Mouse (Mus musculus) adrenal gland, postnatal 36 days (tissue): Measurements from ENCODE around the gene Slc25a34. TPM values are rescaled to one million over a fixed set of nuclear protein-coding genes. Genes with fewer than 3 reads are reported as not detected.

Source experiments
- DNase-seq, 2 experiments: peaks; one replicate each; pipeline ENCODE4 v3.0.0; 2021; ENCODE audit warnings: mixed read lengths in 1 of 2
- long read RNA-seq, 2 experiments: library from polyadenylated mRNA; stranded (forward); transcript quantifications; one replicate each; pipeline ENCODE4 v2.0.0; 2021; ENCODE audit warnings: borderline sequencing depth in 2 of 2
- total RNA-seq, 2 experiments: library from RNA; stranded (reverse); gene quantifications; 2 replicates each; pipeline ENCODE4 v1.2.3; 2021

Gene Slc25a34
- 1 to 10 TPM; 3.0 to 7.0 TPM for total RNA-seq
- long read RNA-seq, experiment 1, partial matches to known transcripts, result 1 of 1 reads
- long read RNA-seq, experiment 1, other reads (novel, unspliced or antisense), result 0 of 1 reads
- long read RNA-seq, experiment 2, result 0 reads

- peak; percentile 89 to 92 for DNase-seq
These were observed at the start of gene Slc25a34 for GRCm38 (mm10) chr4:141623666-141624065. Slc25a34 (minus strand) TSS chr4:141623821.

GRCm38 (mm10) chr4:141672325-141672724, 48.7 kb upstream of the Slc25a34 start:
- DNase-seq, result no peak

DNA sequence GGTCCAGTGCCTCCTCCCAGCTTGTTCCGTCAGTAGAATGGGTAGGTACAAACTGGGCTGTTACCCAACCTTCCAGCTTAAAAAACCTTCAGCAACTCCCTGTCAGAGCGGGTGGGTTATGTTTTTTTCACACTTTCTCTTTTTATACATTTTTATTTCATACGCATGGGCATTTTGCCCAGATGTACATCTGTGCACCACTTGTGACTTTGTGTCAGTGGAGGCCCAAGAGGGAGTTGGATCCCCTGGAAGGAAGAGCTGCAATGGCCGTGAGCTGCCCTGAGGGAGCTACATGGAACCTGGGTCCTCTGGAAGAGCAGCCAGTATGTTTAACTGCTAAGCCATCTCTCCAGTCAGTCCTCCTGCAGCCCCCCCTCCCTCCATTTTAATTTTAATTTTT, 47.8 kb upstream of the Slc25a34 start:
- no peak for DNase-seq

GRCm38 (mm10) chr4:141669898-141670712, 46.5 kb upstream of the Slc25a34 start:
- DNase-seq, result peak; percentile 74 to 80

- no peak for DNase-seq
These were observed 41.2 kb upstream of the Slc25a34 start, which contains the start of gene Plekhm2 for GRCm38 (mm10) chr4:141664799-141665198. Plekhm2 (minus strand) TSS chr4:141664899.

DNA sequence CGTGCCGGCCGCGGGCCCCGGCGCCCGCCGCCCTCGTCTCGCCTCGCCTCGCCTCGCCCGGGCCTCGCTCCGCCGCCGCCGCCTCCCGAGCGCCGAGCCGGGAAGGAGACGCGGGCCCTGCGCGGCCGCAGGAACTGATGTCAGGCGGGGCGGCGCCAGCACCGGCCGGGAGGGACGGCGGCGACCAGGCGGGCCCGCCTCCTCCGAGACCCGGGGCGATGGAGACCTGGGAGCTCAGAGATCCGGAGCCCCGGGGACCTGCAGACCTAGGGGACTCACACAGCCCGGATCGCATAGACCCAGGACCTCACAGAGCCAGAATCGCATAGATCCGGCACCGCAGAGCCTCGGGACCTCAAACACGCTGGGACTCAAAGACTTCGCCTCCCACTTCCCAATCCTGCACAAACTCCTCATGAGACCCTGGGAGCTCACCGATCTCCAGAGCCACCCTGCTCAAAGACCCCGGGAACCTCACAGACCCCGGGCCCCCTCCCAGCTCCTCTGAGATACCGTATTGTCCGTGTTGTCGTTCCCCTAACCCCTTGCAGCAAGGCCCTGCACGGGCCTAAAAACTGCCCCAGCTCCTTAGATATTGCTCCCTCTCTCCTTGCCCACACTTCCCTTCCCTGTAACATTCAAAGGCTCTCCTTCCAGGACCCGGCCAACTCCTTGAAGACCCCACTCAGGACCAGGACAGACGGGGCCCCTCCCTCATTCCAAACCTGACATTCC, 40.6 kb upstream of the Slc25a34 start:
- peak; percentile 89 to 92 for DNase-seq

DNA sequence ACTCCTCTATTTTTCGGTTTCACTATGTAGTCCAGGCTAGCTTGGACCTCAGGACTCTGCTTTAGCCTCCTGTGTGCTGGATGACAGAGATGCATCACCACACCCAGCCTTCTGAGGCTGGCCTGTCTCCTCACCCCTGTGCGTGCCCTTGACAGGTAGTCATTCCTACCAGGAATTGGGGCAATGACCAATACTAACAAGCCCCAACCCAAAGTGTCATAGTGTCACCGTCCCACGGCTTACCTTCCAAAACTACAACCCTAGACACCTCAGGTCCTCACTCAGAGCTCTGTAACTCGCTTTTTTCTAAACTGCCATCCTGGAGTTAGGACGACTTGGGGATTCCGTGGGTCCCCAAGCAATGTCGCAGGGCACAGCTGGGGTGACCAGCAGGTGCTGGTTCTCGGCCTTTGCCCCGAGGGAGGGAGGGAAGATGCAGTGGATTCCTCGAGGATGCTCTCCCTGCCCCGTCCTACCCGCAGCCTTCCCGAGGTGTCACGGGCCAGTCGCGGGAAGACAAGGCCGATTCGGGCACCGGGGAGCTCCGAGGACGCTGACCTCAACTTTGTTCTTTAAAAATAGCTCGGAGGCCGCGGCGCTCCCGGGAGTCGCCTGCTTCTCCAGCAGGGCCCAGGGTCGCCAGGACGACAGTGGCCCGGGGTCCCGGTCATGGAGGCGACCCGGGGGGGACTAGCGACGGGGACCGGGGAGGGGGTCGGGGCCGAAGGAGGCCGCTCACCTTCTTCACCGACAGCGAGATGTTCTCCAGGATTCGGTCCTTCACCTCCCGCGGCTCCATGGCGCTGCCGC, 39.7 kb upstream of the Slc25a34 start:
- DNase-seq, result peak; percentile 64 to 65

DNA sequence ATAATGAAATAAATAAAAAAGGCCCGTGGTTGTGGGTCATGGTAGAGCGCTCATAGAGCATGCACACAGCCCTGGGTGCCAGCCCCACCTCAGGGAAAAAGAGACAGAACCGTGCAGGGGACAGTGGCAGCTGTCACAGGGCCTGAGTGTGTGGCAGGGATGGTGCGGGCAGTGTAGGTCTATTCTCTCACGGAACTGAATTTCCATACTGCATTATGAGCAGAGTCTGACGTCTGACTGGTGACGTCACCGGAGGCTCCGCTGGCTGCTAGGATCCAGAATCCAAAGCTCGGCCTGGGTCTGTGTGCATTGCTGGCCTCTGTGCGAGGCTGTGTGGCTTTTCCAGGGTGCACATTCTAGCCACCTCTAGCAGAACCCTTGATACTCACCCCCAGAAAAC, 37.3 kb upstream of the Slc25a34 start:
- DNase-seq, result no peak

DNA sequence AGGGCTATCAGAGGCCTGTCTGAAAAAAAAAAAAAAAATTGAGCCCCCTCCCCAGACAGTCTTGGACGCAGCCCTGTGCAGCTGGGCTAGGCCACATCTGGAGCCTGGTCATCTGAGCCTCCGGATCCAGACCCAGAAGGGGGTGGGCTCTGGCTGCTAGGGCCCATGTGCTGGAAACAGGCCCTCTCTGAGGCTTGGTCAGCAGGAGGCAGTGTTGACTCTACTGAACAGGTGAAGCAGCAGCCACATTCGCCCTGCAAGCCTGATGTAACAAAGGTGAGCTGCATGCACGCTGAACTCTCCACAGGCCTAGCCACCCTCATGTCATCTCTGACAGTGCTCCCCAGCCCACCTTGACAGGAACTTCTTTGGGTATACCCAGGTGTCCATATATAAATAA, 36.1 kb upstream of the Slc25a34 start:
- DNase-seq, result peak in 1 of 2 experiments; percentile 17

GRCm38 (mm10) chr4:141658846-141659484, 35.3 kb upstream of the Slc25a34 start:
- peak; percentile 84 to 87 for DNase-seq

DNA sequence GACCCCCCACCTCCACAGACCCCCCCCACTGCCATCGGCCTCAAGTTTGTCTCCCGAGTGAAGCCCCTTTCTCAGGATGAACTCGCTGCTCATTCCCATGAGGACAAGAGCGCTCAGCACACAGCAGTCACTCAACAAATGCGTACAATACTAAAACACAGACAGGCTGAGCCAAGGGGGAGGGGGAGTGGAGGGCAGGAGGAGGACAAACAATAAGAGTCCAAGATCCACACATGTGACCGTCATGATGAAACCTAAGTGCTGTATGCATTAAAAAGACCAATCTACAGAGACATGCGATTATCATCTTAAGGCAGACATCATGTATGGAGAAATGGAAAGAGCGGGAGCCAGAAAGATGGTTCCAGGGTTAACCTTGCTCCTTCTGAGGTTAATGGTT, 33.3 kb upstream of the Slc25a34 start:
- no peak for DNase-seq

DNA sequence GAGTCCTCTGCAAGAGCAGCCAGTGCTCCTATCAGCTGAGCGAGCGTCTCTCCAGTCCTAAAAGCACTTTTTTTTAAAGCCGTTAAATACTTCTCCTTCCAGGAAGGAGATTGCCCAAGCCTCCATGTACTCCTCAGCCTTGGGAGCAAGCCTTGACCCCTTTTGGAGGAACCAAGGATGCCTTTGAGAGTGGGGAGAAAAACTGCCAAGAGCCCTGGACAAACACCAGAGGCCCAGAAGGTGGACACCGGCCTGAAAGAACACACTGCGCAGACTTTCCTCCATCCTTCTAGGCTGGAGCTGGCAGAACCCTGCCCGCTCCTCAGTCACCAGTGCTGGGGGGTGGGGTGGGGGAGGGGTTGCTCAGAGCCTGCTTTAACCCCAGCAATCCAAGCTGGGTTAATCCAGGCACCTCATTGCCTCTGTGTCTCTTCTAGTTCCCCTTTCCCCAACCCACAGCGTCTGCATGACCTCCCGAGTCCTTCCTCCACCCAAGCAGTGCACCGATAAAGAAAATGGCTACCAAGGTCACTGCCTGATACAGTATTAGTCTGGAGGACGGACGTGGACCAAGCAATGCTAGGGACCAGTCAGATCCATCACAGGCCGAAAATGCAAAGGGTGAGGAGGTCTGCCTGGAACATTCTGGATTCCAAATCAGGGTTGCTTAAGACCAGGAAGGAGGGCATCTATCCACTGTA, 32.4 kb upstream of the Slc25a34 start:
- peak; percentile 60 for DNase-seq

DNA sequence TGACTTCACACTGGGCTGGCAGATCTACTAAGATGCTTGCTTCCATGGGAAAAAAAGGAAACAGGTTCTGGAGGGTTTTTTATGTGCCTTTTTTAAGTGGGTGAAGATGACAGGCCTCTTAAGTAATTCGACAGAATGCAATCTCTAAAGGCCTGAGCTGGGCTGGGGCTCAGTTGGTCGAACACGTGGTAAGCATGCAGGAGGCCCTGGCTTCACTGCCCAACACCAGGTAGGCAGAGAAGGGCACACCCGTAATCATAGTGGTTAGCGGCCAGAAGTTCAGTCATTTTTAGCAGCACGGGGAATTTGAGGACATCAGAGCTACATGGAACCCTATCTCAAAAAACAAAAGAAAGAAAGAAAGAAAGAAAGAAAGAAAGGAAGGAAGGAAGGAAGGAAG, 30.9 kb upstream of the Slc25a34 start:
- no peak for DNase-seq

GRCm38 (mm10) chr4:141653813-141654212, 30.2 kb upstream of the Slc25a34 start:
- DNase-seq, result no peak

- no peak for DNase-seq
These were observed 29.4 kb upstream of the Slc25a34 start for GRCm38 (mm10) chr4:141653044-141653443.

- DNase-seq, result no peak
These were observed 28.3 kb upstream of the Slc25a34 start for GRCm38 (mm10) chr4:141651944-141652343.

DNA sequence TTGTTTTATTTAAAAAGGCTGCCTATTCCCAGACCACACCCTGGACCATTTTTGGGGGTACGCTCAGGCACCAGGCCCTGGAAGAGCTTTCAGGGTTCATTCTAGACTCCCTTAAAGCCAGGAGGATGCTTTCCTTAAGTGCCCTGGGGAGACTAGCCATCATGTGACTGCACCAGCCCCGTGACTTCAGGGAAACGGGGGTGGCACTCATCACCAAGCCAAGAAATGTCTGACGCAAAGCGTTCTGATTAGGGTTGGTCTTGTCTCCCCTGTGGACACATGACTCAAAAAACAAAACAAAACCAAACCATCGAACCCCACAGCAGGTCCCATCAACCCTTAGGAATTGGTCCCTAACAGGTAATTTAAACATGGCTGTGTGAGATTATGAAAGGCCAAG, 27.7 kb upstream of the Slc25a34 start:
- DNase-seq, result no peak

DNA sequence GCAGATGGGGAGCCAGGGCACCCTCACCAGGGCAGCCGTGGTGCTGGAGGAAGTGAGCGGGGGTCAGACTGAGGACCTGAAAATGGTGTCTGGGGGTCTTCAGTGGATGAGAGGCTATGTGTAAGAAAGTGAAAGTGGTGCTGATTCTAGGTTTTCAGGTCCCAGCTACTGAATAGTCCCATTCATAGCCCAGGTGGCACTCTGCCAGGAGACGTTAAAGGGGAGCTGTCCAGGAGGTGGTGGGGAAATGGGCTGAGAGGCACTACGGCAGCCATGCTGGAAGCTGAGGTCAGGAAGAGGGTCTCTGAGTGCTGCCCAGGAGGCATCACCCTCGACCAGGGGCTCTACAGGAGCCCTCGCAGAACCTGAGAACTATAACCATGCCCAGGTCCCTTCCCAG, 25.6 kb upstream of the Slc25a34 start:
- DNase-seq, result no peak

DNA sequence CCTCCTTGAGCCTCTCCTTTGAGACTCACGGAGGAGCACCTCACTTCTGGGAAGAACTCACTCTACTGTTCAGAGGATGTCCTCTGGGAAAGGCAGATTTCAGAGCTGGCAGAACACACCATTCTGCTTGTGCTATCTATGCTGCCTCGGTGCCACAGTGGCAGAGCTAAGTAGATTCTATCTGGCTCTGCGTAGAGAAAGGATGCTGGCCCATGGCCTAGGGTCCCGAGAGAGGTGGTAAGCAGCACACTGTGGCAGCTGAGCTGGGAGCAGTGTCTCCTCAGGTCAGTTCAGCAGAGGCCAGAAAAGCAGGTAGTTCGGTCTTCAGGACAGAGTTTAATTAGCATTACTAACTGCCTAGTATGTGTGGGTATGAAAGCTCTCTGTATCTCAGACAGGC, 24.6 kb upstream of the Slc25a34 start:
- DNase-seq, result no peak

DNA sequence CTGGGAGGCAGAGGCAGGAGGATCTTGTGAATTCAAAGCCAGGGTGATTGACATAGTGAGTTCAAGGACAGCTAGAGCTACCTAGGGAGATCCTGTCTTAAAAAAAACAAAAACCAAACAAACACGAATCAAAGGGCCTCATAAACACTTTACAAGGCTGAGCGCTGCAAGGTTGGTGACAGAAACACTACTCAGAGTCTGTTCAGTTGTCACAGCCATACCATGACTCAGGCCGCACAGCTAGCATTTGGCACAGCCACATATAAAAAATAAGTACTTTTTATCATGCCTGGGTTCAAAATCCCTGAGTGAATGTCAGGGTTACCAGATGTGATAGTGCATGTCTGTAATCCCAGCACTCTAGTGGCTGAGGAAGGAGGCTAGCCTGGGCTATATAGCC, 23.6 kb upstream of the Slc25a34 start:
- DNase-seq, result peak in 1 of 2 experiments; percentile 64

- no peak for DNase-seq
These were observed 22.4 kb upstream of the Slc25a34 start for GRCm38 (mm10) chr4:141645988-141646387.
